Mouse (Mus musculus) mouse embryonic stem cell (cell line): ENCODE measurements at regions not wholly inside any gene's neighbourhood (a gene's known extent, or its start where the extent isn't known, plus 50 kb on each side); places are given as distances from the start of the nearest gene placed in this dataset.

Experiments used
- in situ Hi-C, 2 experiments: fragments of 300-500 bp; cut with MboI; formaldehyde crosslinking; loops; 1 replicate in 1 of 2; 3 replicates in 1 of 2; pipeline ENCODE4 v1.14.3; 2019 to 2020; ENCODE audit warnings: low sequenced_read_pairs in 2 of 2, low pct_unique_long_range_greater_than_20kb in 1 of 2, mixed read lengths in 1 of 2; ENCODE audit not compliant: unreplicated experiment in 1 of 2

DNA sequence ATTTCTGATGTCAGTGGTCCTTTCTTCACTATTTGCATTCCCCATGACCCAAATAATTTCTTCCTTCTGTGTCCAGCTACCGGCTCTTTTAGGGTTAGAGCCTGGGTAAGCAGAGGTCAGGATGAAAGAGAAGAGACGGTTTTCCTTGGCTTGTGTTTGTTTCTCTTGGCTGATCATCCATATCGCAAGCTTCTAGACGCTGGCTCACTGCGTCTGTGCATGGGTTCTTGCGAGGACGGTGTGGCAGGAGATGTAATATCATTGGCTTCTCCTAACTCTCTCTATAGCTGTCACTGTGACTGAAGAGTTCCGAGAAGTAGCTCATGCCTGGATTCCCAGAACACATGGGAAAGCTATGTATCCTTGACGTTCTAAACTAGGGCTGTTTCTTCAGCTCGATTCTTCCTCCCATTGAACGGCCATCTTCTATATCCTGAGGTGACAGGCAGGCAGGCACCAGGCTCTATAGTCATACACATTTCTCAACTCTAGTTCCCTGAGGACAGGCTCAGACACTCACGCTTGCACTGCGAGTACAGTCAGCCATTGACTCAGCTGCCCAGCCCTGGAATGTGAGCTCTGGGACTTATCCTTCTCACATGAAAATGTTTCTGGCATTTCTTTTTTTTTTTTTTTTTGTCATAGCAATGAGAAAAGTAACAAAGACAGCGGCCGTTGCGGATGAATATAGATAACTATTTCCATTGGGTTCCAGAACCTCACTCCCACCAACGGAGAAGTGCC is 85.0 kb downstream of the Bach1 start:
- in situ Hi-C loops: no loop called here

DNA sequence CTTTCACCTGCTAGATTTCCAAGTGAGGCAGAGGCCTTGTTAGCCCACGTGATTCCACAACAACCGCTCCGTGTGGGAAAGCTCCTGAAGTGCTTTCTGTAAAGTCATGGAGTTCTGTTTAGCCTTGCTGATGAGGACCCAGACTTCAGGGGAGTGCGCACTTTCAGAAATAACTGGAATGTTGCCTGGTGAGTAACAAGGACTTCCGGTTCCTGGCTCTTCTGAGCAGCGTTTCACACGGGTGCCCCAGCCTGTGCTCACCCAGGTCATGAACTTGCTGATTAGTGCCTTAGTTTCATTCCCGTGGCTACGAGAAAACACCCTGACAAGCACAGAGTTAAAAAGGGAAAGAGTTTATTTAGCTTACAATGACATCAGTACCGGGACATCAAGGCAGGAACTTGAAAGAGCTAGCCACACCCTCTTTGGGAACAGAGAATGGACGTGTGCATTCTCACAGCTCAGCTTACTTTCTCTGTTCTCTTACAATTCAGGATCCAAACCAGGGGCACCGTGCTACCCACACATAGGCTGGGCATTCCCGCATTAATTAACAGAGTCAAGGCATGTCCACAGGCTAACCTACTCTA is 85.8 kb downstream of the Bach1 start:
- in situ Hi-C loops: no loop called here

DNA sequence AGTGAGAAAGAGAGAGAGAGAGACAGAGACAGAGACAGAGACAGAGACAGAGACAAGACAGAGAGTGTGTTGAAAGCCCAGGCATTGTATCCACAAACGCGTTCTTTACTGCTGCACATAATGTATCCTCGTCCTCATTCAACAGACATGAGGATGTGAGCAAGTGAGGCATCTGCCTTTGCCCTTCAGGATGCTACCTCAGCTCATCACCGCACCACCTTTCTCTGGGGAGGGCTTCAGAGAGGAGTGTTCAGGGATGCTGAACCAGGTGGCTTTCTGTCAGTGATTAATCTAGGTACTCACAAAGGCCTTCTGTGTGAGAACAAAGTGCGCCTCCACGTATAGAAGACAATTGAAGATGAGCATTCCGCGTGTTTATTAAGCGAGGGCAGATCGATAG is 90.8 kb downstream of the Bach1 start:
- in situ Hi-C loops: no loop called here

DNA sequence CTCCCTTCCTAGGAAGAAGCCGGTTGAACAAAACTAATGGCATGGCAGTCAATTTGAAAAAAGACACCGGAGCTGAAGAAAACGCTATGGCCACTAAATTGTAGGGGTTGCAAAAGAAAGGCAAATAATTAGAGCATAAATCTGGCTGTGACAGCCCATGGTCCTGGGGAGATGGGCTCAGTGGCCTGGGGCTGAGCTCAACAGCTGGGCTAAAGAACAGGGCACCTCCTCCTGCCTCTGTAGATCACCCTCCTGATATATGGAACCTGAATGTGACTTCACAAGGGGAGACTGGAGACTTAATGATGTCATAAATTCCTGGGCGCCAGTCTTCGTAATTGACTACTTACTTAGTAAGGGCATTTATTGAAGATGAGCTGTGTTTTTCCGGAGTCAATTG is 91.2 kb downstream of the Bach1 start:
- in situ Hi-C loops: no loop called here

DNA sequence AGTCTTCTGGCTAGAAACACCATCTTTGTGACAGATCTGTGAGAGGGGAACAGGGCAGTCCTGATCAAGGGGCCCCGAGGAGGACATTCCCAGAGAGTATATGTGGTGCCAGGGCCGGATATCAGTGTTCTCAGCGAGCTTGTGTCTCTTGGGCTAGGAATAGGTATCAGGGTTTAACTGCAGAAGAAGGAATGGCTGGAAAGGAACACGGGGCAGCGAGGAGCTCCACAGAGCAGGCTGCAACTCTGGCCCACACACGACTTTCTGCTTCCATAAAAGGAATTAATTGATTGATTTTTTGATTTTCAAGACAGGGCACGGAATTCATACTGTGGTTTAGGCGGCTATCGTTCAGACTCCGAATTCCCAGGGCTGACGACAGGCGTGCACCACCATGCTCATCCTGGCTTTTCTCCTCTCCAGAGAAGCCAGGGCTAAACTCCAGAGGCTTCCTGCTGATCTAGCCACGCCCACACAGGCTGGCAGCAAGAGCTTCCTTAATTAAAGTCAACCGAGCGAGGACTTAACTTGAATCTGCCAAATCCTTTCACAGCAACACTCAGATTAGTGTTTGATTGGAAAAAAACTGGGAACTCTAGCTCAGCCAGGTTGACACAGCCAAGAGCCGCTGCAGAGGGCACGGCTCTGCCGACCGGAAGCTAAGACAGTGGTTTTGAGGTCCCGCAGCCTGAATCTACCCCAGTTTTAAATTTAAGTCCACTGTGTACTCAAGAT is 97.9 kb downstream of the Bach1 start:
- in situ Hi-C loops: no loop called here

DNA sequence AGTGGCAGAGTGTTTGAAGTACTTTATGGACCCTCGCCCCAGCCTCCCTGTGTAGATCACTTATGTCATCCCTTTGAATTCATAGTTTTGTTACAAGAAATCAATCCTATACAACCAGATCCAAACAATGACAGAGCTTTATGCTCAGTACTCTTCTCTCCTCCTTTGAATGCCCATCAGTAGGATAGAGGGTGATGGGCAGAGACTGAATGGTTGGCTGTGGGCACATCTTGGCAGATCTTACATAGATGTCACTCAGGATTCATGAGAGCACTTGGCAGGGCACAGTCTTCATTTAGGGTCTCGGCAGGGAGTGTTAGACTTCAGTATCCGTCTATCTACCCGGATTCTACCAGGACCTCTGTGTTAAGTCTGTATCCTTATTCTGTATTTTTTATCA is 103.6 kb downstream of the Bach1 start:
- in situ Hi-C loops: no loop called here

DNA sequence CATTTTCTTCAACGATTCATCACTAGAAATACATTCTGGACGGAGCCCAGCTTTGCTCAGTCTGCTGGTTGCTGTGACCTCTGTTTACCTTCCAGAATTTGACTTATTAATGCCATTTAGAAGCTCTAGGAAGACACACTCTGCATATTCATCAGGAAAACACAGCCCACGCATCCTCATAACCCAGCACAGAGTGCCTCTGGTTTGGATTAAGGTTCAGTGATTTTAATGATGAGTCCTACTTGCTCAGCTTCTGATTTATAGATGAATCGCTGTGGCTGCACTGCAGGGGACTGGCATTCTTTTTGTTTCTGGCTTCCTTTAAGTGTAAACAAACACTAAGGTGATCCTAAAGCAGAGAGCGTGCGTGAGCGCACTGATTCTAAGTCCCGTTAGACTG is 118.8 kb downstream of the Bach1 start:
- in situ Hi-C loops: no loop called here

DNA sequence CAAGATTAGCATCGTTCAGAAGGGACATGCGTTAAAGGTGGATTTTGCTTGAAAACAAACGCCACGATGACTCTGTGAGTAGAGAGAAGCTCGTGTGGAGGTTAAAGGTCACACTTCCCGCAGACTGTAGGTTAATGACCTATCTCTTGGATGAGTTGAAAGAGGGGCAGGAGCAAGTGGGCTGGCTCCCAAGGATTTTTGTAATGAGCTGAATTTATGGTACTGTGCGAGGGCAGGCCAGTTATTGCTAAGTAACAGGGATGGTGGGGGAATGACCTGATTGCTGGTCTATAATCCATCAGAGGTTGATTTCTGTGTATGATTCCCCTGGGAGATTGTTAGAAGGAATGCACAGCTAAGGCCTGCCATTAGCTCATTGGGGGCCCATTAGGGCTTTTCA is 135.6 kb downstream of the Bach1 start:
- in situ Hi-C loops: loop anchor here (25.0 kb wide), 1 partner anchor 378 kb away; no protein-coding TSS in a partner anchor

DNA sequence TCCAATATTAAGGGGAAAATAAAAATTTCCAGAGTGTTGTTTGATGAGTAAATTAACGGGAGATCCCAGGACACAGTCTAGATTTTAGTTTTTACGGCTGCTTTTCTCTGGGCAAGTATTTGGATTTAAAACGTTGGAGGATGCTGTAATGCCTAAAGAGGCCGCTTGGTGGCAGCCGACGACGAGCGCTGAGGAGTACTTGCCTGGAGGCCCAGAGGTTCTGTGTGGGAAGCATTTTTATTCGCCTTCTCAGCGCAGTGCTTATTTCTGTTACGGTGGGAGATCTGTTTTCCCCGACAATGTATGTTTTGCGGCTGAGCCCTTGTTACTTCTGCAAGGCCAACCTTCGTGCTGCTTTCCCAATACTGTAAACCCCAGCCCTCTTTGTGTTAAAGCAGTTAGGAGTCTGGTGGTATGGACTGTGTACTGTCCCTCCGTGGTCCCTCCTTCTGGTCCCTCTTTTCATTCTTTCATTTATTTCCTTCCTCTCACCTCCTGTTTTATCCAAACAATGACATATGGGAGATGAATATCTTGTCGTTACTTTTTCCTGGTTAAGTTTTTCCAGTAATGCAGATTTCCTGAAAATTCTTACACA is 142.3 kb downstream of the Bach1 start:
- in situ Hi-C loops: loop anchor here (25.0 kb wide), 1 partner anchor 371 kb away; no protein-coding TSS in a partner anchor
